Mouse (Mus musculus) hematopoietic stem cell, adult 5-6 weeks (primary cell): ENCODE measurements around the gene B230219D22Rik. TPM values are rescaled to one million over a fixed set of nuclear protein-coding genes. Genes with fewer than 3 reads are reported as not detected.
"Not testable (repeated sequence)": the region's sequence is repeated elsewhere in the genome, so short reads cannot be mapped to it uniquely, and the experiment has no call there.

Experiments
- ATAC-seq, 2 experiments: fragments of 125-278 bp in 1 of 2; replicated peaks in 1 of 2; 2 replicates each; pipeline ENCODE4 v1.8.0; 2016 to 2017; ENCODE audit warnings: inconsistent platforms in 2 of 2, mild to moderate bottlenecking in 2 of 2, moderate number of reproducible peaks in 2 of 2, low read depth in 1 of 2, moderate TSS enrichment in 1 of 2; ENCODE audit not compliant: low FRiP score in 2 of 2, poor library complexity in 2 of 2, severe bottlenecking in 2 of 2, insufficient read depth in 1 of 2, low TSS enrichment in 1 of 2
- total RNA-seq: library from RNA; stranded (forward); fragments of 172-1452, 232-1000 nt; gene quantifications from 2 replicates; pipeline ENCODE4 v1.2.3, GENCODE M21; 2017

The B230219D22Rik gene
- 42.1 and 47.4 TPM in 2 replicates for total RNA-seq

DNA sequence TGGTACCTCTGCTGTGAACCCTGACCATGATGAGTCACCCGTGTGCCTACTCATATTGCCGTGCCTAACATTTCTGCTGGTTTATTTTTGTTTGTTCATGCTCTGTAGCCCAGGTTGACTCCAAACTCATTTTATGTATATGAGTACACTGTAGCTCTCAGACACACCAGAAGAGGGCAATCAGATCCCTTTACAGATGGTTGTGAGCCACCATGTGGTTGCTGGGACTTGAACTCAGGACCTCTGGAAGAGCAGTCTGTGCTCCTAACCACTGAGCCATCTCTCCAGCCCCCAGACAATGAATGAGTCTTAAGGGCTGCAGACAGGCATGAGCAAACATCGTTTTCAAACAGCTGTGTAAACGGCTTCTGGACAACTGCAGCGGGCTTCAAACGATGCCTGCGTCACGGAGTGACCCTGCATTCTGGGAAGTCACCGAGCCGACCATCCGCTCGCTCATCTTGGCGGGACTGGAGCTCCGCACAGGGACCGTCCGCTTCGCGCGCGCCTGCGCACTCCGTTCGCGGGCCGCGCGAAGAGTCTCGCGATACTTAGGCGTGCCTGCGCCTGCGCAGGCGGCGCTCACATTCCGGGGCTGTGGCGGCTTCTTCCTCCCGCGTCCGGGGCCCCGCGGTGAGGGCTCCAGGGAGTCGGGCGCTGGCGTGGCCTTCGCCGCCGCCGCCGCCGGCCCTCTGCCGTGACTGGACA, at the start of gene B230219D22Rik:
Gene B230219D22Rik, plus strand, starts transcription at position 590 of the 708 bp plus-strand sequence.
- peak; percentile 94 to 96 for ATAC-seq

GRCm38 (mm10) chr13:55644525-55644924, 48.4 kb upstream of the B230219D22Rik start:
- 0 out of 4 replicates have a peak, but pooled peaks of 1 of the 2 experiments have one; percentile 27 for ATAC-seq

DNA sequence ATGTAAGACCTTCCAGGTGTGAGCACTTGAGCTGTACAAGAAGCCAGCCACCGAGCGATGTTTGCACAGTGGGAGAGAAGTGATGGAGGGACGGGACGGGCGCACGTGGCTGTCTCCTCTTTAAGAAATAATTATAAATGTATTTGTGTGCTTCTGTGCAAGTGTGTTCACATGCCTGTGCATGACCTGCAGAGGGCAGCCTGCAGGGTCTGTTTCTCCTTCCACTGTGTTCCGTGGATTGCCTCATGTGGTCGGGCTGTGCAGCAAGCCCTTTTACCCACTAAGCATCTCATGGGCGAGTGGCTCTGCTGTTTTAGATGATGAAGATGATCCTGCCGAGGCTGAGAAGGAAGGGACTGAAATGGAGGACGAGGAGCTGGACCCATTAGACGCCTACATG, 42.8 kb upstream of the B230219D22Rik start:
- no peak for ATAC-seq

GRCm38 (mm10) chr13:55650980-55651379, 41.9 kb upstream of the B230219D22Rik start:
- ATAC-seq: no peak

DNA sequence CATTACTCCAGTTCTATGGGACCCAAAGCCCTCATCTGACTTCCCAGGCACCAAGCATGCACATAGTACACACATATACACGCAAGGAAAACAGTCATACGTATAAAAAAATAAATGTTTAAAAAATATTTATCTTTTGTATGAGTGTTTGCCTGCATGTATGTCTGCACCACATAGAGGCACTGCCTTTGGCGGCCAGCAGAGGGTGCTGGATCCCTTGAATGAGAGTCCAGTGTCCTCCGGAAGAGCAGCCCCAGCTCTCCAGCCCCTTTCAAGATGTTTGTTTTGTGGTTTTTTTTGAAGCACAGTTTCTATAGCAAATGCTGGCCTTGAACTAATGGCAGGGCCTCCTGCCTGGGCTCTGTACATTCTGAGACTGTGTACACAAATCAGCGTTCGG, 24.4 kb upstream of the B230219D22Rik start:
- ATAC-seq: no peak

DNA sequence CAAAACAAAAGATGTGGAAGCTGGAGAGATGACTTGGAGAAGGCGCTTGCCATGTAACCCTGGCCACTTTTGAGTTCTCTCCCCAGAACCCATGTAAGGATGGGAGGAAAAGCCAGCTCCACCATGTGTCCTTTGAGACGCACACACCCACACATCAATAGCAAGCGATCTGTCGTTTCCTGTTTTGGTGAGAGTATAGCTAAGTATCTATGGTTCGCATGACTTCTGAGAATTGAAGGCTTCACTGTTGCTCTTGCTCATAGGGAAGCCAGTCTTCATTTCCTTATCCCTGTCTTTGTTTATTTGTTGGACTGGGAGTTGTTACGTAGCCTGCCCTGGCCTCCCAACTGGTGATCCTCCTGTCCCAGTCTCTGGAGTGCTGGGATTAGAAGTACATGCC, 20.2 kb upstream of the B230219D22Rik start:
- ATAC-seq: no peak

DNA sequence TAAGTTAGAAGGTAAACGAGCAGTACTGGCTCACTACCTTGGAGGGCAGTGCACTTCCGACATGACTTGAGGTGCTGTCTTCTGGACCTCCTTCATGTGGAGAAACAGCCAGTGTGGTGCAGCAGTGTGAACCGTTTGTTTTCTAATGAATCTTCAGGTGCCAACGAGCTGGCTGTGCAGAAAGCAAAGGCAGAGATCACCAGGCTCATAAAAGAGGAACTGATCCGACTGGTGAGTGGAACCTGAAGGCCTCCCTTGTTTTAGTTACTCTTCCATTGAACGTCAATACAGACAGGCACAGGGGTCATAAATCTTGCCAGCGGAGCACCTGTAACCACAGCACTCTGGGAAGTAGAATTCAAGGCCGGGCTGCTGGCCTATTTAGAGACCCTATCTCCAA, 15.6 kb upstream of the B230219D22Rik start:
- ATAC-seq: no peak

DNA sequence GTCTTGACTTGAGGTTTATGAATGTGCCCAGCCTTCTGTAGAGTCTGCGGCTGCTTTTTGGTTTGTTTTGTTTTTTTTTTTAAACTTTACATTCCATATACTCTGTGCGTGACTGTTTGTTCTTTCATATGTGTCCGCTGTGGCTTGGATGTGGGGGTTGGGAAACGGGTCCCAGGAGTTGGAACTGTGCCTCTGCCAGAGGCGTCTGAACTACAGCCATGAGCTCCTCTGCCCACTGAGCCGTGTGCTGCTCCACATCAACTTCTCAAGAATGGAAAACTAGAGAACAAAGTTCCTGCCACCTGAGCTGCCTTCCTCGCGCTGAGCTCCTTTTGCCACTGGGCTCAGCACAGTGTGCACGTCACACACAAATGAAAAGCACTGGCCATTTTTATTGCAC, 10.7 kb upstream of the B230219D22Rik start:
- no peak for ATAC-seq

GRCm38 (mm10) chr13:55683581-55683980, 9.3 kb upstream of the B230219D22Rik start:
- no peak for ATAC-seq

DNA sequence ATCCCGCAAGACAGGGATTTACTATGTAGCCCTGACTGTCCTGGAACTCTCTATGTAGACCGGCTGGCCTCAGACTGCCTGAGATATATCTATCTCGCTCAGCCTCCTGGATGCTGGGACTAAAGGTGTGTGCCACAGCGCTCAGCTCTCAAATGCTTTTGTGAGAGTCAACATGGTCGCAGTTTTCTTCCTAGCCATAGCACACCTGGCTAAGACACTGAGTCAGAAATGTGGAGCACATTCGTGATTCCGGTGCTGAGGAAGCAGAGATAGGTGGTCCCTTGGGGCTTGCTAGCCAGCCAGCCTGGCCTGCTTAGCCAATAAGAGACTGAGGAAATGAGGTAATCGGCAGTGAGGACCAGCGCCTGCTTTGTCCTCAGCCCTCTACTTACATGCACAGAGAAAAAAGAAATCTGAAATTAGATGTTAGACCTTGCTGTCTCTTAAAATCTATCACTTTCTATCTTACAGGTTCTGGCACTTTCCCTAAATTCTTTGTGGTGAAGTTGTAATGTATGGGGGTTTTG, 6.8 kb upstream of the B230219D22Rik start:
- no peak for ATAC-seq

GRCm38 (mm10) chr13:55687927-55688602, 4.9 kb upstream of the B230219D22Rik start:
- ATAC-seq: no peak

- ATAC-seq: no peak
Observed at GRCm38 (mm10) chr13:55693243-55693721, 358 bp downstream of the B230219D22Rik start.

DNA sequence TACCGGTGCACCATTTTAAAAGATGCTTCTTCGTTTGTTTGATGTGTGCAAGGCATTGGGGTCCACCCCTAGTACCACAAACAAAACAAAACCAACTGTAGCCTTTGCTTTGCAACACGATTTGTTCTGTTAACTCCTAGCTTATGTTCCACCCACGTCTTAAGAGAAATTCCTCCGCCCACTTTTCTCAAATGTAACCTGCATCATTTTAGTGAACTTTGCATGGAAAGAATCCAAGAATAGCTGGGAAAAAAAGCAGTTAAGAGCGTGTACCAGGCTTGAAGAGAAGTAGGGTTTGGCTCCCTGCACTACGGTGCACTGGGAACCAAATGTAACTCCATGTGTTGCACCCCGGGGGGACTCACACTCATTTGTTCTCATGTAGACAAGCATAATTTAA, 1.2 kb downstream of the B230219D22Rik start:
- no peak for ATAC-seq

GRCm38 (mm10) chr13:55695989-55696388, 3.1 kb downstream of the B230219D22Rik start:
- ATAC-seq: not testable (repeated sequence)

- no peak for ATAC-seq
Observed at GRCm38 (mm10) chr13:55704301-55704700, 11.4 kb downstream of the B230219D22Rik start.

- no peak for ATAC-seq
Observed at GRCm38 (mm10) chr13:55712846-55713245, 19.9 kb downstream of the B230219D22Rik start.

DNA sequence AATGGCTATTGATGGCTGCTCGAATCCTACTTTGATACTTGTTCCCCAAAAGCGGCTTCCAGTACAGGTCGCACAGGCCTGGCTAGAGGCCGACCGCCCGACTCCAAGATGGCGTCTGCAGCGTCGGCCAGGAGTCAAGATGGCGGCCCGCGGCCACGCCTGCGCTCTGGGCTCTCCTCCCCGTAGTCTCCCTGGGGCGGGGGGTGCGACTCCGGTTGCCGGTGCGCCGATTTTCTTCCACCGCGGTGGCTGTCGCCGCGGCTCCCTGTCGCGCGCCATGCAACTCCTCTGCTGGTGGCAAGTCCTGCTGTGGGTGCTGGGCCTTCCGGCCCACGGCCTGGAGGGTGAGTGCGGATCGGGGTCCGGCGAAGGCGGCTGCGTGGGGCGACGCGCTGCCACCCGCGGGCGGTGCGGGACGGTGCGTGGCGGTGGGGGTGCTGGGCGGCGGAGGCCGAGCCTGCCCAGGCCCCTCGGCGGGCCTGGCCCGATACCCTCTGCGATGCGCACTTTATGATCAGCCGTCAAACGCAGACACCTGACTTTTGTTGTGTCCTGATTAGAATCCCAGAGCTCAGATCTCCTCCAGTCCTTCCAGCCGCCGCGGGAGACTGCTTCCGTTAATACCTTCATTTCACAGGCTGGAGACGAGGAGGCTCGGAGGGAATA, 21.7 kb downstream of the B230219D22Rik start, which contains the start of gene Txndc15:
Gene Txndc15, plus strand, starts transcription at position 150 of the 666 bp plus-strand sequence.
- peak; percentile 91 to 95 for ATAC-seq

DNA sequence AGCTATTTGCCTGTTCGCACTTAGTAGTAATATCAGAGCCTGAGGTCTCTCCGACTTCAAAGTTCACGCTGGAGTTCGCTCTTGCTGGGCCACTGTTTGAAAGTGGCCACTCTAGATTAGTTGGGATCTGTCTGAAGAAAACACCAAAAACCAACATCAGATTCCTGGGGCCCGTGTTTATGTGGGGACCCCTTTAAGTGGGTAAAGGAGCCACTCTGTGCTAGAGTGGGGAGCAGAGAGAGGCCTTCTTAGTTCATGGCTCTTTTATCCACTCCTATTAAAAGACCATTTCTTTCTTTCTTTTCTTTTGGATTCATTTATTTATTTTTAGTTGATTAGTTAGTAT, 22.2 kb downstream of the B230219D22Rik start:
- no peak for ATAC-seq
